Mouse (Mus musculus): ENCODE data around the gene Slc7a14. TPM values are rescaled to one million over a fixed set of nuclear protein-coding genes. Genes with fewer than 3 reads are reported as not detected.
"Not testable (repeated sequence)": the region's sequence is repeated elsewhere in the genome, so short reads cannot be mapped to it uniquely, and the experiment has no call there.

Gene Slc7a14
- polyA plus RNA-seq, 1 experiment from 2014 or later = 7.7 TPM

DNA sequence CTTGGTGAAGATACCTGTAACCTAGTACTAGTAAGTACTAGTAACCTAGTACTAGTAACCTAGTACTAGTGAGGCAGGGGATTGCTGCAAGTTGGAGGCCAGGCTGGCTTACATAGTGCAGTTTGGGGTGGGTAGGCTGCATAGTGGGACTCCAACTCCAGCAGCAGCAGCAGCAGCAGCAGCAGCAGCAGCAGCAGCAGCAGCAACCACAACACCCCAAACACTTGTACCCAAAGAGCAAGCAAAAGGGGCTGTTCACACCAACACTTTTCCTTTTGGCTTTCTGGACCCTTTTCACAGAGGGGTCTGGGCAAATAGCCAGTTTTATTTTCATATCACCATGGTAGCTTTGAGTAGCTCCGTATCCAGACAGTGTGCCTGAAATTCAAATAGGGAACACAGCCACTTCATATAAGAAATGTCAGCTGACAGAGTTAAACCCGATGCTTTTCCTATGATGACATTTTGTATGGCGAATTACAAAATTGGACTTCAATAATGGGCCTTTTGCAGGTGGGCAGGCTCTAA, 22.7 kb downstream of the Slc7a14 start:
- Histone ChIP-seq H3K27me3 (replicated peaks) (no peaks in the 10 kb centered on the region), H3K4me3 (no peak overlapping the region), H3K9me3 (no peaks in the 10 kb centered on the region), H3K9ac (no peak overlapping the region), H3K27ac (no peak overlapping the region), H3K4me1 (no peaks in the 10 kb centered on the region; the same call in 1 of the 2 replicates), H3K36me3 (replicated peaks) (no peaks in the 10 kb centered on the region), H3K4me2 (no peak overlapping the region)
- no peak for ATAC-seq (replicated peaks)
- 54% methylated on average over 3 of the region's 3 CpGs for WGBS

DNA sequence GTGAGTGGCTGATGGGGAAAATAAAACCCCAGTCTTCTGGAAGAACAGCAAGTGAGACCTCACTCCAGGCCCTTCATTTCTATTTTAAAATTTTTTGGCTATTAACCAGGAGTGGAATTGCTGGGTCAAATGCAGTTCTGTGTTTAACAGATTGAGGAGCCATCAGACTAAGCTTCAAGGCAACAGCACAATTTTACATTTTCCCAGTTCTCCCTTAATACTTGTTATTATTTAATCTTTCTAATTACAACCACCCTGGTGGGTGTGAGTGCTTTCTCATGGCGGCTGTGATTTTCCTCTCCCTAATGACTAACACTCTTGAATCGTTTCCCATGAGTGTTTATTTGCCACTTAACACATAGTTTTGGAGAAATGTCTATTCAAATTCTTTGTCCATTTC, 29.1 kb downstream of the Slc7a14 start:
- Histone ChIP-seq H3K27ac (no peak overlapping the region), H3K36me3 (replicated peaks) (no peaks in the 10 kb centered on the region), H3K27me3 (replicated peaks) (no peaks in the 10 kb centered on the region), H3K9me3 (no peaks in the 10 kb centered on the region), H3K4me3 (no peak overlapping the region), H3K4me2 (no peak overlapping the region), H3K9ac (no peak overlapping the region), H3K4me1 (no peaks in the 10 kb centered on the region)
- WGBS = 64% methylated on average over 2 of the region's 2 CpGs
- ATAC-seq (replicated peaks) = no peak

DNA sequence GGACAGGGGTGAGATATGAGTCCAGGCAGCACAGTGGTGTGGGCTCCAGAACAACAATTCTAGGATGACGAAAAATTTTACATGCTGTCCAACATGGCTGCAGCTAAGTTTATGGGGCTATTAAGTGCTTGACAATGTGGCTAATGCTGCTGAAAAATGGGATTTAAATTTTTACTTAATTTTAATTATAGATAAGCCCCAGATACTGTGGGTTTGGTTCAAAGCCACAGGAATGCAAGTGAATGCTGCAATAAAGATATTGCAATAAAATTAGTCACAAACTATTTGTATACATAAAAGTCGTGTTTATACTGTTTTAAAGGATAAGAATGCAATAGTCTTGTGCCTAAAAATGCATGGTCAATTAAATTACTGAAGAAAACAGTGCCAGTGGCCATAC, 35.3 kb downstream of the Slc7a14 start:
- Histone ChIP-seq H3K9me3 (no peaks in the 10 kb centered on the region), H3K4me2 (no peak overlapping the region), H3K4me1 (no peaks in the 10 kb centered on the region), H3K9ac (no peak overlapping the region), H3K27ac (no peak overlapping the region), H3K27me3 (replicated peaks) (no peaks in the 10 kb centered on the region), H3K4me3 (no peak overlapping the region), H3K36me3 (replicated peaks) (no peaks in the 10 kb centered on the region)
- 74% methylated on average over 2 of the region's 2 CpGs for WGBS
- no peak for ATAC-seq (replicated peaks)

DNA sequence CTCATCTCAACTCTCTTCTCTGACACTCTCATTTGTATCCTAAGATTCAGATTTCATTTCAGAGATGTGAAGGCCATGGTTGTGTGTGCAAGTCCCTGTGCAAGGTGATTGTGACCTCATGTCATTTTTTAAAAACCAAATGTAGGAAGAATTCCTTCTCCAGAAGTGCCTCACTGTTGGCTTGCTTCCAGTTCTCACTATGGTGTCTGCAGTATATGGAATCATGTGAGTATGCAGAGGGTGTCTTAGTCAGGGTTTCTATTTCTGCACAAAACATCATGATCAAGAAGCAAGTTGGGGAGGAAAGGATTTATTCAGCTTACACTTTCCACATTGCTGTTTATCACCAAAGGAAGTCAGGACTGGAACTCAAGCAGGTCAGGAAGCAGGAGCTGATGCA, 36.9 kb downstream of the Slc7a14 start:
- not testable (repeated sequence) for H3K4me3 ChIP-seq; H3K27ac ChIP-seq; H3K4me2 ChIP-seq; H3K4me1 ChIP-seq; H3K9ac ChIP-seq; H3K36me3 ChIP-seq (replicated peaks); H3K9me3 ChIP-seq; ATAC-seq (replicated peaks); H3K27me3 ChIP-seq (replicated peaks)

DNA sequence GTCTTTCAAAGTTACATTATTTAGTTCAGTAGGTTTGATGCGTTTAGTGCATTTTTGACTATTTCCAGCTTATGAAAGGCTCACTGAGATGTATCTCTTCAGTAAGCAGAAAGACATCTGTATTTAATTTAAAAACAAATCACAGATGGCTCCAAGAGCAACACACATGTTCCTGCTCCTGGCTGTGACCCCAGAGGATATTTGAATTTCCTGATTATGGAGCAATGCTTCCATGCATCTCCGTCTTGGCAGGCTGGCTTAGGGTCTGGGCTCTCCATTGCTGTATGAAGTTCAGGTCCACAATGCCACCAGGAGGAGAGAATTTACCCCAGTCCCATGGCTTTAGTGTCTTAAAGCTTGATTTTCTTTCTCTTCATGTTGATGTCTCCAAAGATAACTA, 37.5 kb downstream of the Slc7a14 start:
- H3K4me2 ChIP-seq = no peak overlapping the region
- H3K9ac ChIP-seq = no peak overlapping the region
- WGBS = 83% methylated on average over 2 of the region's 2 CpGs
- ATAC-seq (replicated peaks) = no peak
- H3K4me1 ChIP-seq = no peaks in the 10 kb centered on the region
- no peak overlapping the region for H3K4me3 ChIP-seq
- no peaks in the 10 kb centered on the region for H3K27me3 ChIP-seq (replicated peaks)
- no peak overlapping the region for H3K27ac ChIP-seq
- H3K9me3 ChIP-seq = no peaks in the 10 kb centered on the region
- no peaks in the 10 kb centered on the region for H3K36me3 ChIP-seq (replicated peaks)

DNA sequence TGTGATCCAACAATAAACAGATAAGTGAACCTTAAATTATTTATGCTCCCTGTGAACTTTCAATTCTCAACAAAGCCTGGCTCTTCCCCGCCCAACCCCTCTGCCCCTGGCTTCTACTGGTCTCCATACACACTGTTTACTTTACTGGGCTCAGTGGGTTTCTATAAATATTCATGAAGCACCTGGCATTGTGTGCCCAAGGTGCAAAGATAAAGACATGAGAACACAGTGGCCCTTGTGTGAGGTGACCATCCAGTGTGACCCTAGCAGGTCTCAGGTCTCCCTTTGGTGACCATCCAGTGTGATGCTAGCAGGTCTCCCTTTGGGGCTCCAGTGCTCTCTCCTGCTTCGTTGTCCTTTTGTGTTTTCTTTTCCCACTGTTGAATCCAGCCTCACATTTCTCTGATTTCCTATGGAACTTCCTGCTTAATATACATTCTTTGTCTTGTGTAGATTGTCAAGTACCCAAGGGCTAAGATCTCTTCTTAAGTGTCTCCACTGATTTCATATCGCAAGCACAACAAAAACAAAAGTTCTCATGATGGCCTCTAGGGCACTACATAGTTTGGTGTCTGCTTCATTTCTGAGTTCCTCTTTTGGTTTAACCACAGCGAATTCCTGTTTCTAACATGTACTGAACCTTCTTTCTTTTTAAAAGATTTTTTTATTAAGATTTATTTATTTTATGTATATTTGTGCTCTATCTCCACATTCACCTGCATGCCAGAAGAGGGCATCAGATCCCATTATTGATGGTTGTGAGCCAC, 40.4 kb downstream of the Slc7a14 start:
- 73% methylated on average over 4 of the region's 4 CpGs for WGBS

DNA sequence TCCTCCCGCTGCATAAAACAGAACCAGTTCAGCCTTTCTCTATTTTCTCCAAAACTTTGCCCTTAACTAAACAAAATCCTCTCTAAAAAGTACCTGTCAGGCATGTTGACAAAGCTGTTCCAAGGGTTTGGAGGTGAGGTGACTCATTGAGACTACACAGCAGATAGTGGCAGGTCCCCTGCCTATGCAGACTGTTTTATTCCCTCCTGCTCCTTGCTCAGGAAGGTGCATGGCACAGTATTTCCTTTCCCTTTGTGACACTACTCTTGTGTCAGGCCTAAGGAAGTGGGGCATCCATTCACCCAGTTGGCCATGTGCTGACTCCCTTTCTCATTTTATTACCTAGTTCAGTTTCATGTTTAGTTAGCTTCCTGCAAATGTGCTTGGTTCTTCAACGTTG, 42.3 kb downstream of the Slc7a14 start:
- Histone ChIP-seq H3K4me1 (no peaks in the 10 kb centered on the region), H3K4me2 (no peak overlapping the region), H3K9ac (no peak overlapping the region), H3K36me3 (replicated peaks) (no peaks in the 10 kb centered on the region), H3K27me3 (replicated peaks) (no peaks in the 10 kb centered on the region), H3K27ac (no peak overlapping the region), H3K4me3 (no peak overlapping the region), H3K9me3 (no peaks in the 10 kb centered on the region)
- no peak for ATAC-seq (replicated peaks)
- WGBS = 89% methylated on average over 2 of the region's 2 CpGs

More for the DNA sequence above, 40.4 kb downstream of the Slc7a14 start:
- no peaks in the 10 kb centered on the region for H3K36me3 ChIP-seq (replicated peaks)
- H3K27ac ChIP-seq = no peak overlapping the region
- ATAC-seq (replicated peaks) = no peak
- H3K9ac ChIP-seq = no peak overlapping the region
- no peaks in the 10 kb centered on the region for H3K9me3 ChIP-seq
- H3K27me3 ChIP-seq (replicated peaks) = no peaks in the 10 kb centered on the region
- no peak overlapping the region for H3K4me3 ChIP-seq
- H3K4me1 ChIP-seq = no peaks in the 10 kb centered on the region
- H3K4me2 ChIP-seq = no peak overlapping the region

DNA sequence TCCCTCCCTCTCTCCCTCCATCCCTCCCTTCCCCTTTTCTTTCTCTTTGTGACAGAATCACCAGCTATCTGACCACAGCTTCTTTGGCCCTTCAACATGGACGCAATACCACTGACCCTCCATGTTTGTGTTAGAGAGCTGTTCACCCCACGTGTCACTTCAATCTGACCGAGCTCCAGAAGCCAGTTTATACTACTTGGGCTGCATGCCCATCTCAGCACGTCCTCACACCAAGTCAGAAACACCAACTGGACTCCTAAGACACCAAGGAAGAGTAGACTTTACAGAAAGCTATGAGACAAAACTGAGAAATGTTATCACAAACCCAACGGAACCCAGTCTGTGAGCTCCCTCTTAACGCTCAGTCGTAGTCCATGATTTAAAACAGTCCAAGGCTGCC, 43.2 kb downstream of the Slc7a14 start:
- Histone ChIP-seq H3K4me3 (no peak overlapping the region), H3K27ac (no peak overlapping the region), H3K27me3 (replicated peaks) (no peaks in the 10 kb centered on the region), H3K4me2 (no peak overlapping the region), H3K36me3 (replicated peaks) (no peaks in the 10 kb centered on the region), H3K9ac (no peak overlapping the region), H3K4me1 (peaks cover under 1% of the 10 kb centered on the region; the same call in 1 of the 2 replicates), H3K9me3 (no peaks in the 10 kb centered on the region)
- no peak for ATAC-seq (replicated peaks)
- WGBS = 88% methylated on average over 7 of the region's 7 CpGs

DNA sequence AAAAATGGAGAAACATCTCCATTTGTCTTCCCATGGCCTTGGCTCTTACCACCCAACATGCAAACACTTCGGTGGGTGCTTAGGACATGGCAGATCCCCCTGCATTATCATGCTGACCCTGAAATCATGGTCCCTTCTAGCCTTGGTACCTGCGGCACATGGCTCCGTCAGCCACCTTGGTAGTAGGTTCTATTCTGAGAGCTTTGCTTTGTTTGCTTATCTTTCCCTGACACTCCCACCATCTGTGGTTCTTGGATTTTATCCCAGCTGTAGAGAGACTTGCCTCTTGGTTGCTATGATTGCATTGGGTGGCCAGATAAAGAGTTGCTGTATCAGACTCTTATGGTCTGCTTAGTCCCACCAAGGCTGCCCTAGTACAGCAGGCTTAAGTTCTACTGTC, 46.6 kb downstream of the Slc7a14 start:
- no peak overlapping the region for H3K27ac ChIP-seq
- no peaks in the 10 kb centered on the region for H3K27me3 ChIP-seq (replicated peaks)
- H3K9me3 ChIP-seq = no peaks in the 10 kb centered on the region
- no peak overlapping the region for H3K9ac ChIP-seq
- H3K36me3 ChIP-seq (replicated peaks) = no peaks in the 10 kb centered on the region
- no peak overlapping the region for H3K4me3 ChIP-seq
- peaks cover 2% of the 10 kb centered on the region; the same call in 1 of the 2 replicates for H3K4me1 ChIP-seq
- no peak for ATAC-seq (replicated peaks)
- no peak overlapping the region for H3K4me2 ChIP-seq
- 91% methylated on average over 3 of the region's 3 CpGs for WGBS

DNA sequence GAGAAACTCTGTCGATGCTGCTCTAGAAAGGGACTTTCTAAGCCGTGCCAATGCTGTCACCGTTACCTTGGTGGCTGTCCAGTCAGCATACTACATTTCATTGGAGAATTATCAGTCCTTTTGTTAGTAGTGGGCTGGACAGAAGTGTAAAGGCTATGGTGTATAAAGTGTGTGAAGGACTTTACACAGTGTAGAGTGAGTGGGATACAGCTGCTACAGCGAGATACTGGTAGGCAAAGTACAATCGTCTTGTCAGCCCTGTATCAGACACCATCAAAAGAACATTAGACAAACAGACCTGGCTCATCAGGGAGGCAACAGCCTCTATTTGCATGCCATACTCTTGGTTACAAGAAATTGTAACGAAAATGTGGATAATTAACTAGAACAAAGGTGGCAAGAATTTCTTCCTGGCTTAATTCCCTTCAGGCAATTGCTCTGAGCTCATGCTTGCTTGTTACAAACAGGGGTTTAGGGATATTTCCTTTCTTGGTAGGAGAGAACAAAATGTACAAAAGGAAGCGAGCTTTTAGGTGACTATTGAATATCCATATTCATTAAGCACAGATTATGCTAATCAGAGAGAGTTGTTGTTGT, 48.7 kb downstream of the Slc7a14 start:
- no peaks in the 10 kb centered on the region for H3K9me3 ChIP-seq
- H3K4me3 ChIP-seq = no peak overlapping the region
- peaks cover 2% of the 10 kb centered on the region; the same call in 1 of the 2 replicates for H3K4me1 ChIP-seq
- ATAC-seq (replicated peaks) = no peak
- no peaks in the 10 kb centered on the region for H3K36me3 ChIP-seq (replicated peaks)
- no peak overlapping the region for H3K9ac ChIP-seq
- no peak overlapping the region for H3K4me2 ChIP-seq
- H3K27ac ChIP-seq = no peak overlapping the region
- 60% methylated on average over 7 of the region's 7 CpGs for WGBS
- H3K27me3 ChIP-seq (replicated peaks) = no peaks in the 10 kb centered on the region

DNA sequence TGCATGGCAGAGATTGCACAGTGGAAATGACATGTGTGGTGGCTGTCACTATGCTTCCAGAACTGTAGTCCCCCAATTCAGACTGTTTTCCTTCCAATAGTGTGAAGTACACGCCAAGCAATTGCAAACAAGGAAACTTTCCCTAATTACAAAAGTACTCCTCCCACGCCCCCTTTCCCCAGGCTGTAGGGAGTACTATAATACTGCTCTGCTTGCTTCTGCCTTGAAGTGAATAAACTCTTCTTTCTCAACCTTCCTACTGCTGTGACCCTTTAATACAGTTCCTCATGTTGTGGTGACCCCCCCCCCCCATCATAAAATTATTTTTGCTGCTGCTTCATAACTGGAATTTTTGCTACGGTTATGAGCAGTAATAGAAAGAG, 49.2 kb downstream of the Slc7a14 start:
- H3K36me3 ChIP-seq (replicated peaks) = no peaks in the 10 kb centered on the region
- H3K27ac ChIP-seq = no peak overlapping the region
- WGBS = 64% methylated on average over 3 of the region's 3 CpGs
- H3K9me3 ChIP-seq = no peaks in the 10 kb centered on the region
- H3K9ac ChIP-seq = no peak overlapping the region
- no peak overlapping the region for H3K4me2 ChIP-seq
- no peaks in the 10 kb centered on the region for H3K27me3 ChIP-seq (replicated peaks)
- peaks cover 2% of the 10 kb centered on the region; the same call in 1 of the 2 replicates for H3K4me1 ChIP-seq
- ATAC-seq (replicated peaks) = no peak
- H3K4me3 ChIP-seq = no peak overlapping the region

DNA sequence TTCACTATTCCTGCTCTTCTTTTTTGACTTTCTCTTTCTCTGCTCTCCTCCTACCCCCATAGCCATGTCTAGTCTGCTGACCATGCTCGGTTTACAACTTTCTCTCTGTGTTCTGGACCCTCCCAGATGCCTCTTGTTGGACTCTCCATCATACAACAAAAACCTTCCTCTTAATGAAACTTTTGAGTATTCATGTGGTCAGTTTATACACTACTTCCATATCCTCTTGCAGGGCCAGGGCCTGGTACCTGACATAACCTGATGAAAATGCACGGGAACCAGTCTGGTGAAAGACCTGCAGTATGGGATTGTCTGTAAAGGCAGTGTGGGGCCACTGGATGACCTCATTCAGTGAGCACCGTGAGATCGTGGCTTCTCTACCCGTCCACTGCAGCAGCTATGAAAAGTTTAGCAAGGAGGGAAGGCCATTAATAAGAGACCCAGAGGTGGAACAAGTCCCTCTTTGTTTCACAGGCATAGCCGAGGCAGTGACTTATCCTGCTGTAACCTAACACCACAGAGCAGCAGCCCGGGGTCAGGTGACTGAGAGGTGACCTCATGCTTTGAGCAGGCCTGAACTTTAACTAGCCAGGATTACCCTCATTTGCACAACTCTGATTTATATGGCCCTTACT, 49.7 kb downstream of the Slc7a14 start:
- Histone ChIP-seq H3K27me3 (replicated peaks) (no peaks in the 10 kb centered on the region), H3K4me3 (no peak overlapping the region), H3K4me1 (peaks cover 2% of the 10 kb centered on the region; the same call in 1 of the 2 replicates), H3K9me3 (no peaks in the 10 kb centered on the region), H3K36me3 (replicated peaks) (no peaks in the 10 kb centered on the region), H3K27ac (no peak overlapping the region), H3K4me2 (no peak overlapping the region), H3K9ac (no peak overlapping the region)
- WGBS = 23% methylated on average over 7 of the region's 7 CpGs
- ATAC-seq (replicated peaks) = no peak; the same call in 1 of the 2 replicates

Data from midbrain, embryonic 15.5 days (tissue).